Mouse (Mus musculus) forebrain, embryonic 13.5 days (tissue): ENCODE measurements around the gene Helz. TPM values are rescaled to one million over a fixed set of nuclear protein-coding genes. Genes with fewer than 3 reads are reported as not detected.

ENCODE experiments used
- microRNA-seq: library from miRNA; unstranded; fragments of <30 nt; microRNA quantifications from one replicate; pipeline ENCODE4, GENCODE M21; 2016
- polyA plus RNA-seq: library from polyadenylated mRNA; unstranded; fragments of >200 nt; fragmentation: Nextera tagmentation; extraction: Ambion mirVana; gene quantifications from 2 replicates; pipeline ENCODE4 v1.2.1, GENCODE M21; 2015

The Helz gene
- polyA plus RNA-seq, 1 experiment from 2014 or later: 15.6 TPM

Small RNA genes within 50 kb of the gene (microRNA-seq; reads per million reads assigned to microRNA genes)
- gene Mir6932: not detected

Other genes with a start within 250 kb of the Helz start
- 35.6 and 36.1 TPM in 2 replicates for gene Pitpnc1, start 77.2 kb upstream of the Helz start, polyA plus RNA-seq
- gene Psmd12, start 68.4 kb upstream of the Helz start, polyA plus RNA-seq: 171 and 174 TPM in 2 replicates
- 0.33 TPM in 1 of 2 replicates, not detected in the other for gene Cacng1, start 168.6 kb downstream of the Helz start, polyA plus RNA-seq
- 23.1 and 27.6 TPM in 2 replicates for gene Cacng4, start 246.6 kb downstream of the Helz start, polyA plus RNA-seq